Mouse (Mus musculus) heart, adult 18-20 months (tissue): ENCODE results near the gene Glis2. TPM values are rescaled to one million over a fixed set of nuclear protein-coding genes. Genes with fewer than 3 reads are reported as not detected.

Source experiments
- DNase-seq, 2 experiments: peaks; one replicate each; pipeline ENCODE4 v3.0.0; 2021 to 2022; ENCODE audit warnings: mixed read lengths in 1 of 2
- total RNA-seq, 2 experiments: library from RNA; stranded (reverse); gene quantifications; 2 replicates each; pipeline ENCODE4 v1.2.3; 2021

The Glis2 gene
- total RNA-seq, 2 experiments from 2014 or later = 6.2 to 8.5 TPM

DNA sequence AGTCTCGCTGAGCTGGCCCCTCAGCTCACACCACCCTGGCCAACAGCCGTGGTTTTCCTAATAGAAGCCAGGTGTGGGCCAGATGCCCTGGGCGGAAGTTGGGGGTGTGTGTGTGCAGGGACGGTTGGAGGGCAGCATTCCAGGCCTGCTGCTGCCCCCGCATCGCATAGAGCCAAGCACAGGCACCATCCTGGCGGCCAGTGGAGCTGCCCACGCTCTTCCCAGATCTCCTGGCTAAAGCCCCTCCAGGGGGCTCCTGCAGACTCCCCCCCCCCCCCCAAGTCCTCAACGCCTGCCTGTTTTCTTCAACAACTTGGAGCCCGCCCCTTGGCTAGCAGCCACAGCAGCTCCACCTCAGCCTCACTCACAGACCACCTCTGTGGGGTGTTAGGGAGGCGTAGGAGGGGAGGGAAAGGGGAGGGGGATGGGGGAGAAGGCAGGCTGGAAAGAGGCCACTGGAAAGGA, 64.3 kb downstream of the Glis2 start:
- DNase-seq = no peak

DNA sequence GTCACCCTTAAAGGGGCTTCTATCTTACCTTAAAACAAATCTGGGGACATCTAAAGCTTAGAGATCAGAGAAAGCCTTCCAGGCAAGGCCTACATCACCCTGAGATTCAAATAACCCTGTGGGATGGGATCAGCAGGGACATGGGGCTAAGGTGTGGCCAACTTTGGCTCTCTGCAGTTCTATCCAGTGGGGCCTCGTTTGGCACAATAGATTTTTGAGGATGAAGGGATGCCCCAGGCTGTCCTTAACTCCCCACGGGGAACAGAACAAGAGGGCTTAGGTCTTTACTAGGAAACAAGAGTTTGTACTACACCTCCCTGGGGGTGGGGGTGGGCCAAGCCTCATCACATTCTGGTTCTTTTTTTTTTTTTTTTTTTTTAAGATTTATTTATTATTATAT, 64.8 kb downstream of the Glis2 start:
- DNase-seq = no peak

DNA sequence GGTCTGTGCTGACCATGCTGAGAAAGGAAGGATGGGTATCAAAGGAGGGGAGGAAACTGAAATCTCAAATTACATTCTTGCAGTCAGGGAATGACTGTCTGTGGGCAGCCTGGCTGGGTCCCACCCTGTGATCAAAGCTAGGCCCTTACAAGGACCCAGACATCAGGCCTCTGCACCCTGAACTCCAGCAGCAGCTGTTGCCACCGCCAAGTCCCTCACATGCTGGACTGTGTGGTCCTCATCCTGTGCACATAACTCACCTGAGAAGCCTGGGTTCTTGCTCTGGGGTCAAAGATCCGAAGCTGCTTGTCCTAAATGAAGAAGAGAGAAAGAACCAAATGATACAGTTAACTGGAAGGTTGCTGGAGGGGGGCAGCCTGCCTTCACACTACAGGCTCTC, 67.1 kb downstream of the Glis2 start:
- no peak for DNase-seq

DNA sequence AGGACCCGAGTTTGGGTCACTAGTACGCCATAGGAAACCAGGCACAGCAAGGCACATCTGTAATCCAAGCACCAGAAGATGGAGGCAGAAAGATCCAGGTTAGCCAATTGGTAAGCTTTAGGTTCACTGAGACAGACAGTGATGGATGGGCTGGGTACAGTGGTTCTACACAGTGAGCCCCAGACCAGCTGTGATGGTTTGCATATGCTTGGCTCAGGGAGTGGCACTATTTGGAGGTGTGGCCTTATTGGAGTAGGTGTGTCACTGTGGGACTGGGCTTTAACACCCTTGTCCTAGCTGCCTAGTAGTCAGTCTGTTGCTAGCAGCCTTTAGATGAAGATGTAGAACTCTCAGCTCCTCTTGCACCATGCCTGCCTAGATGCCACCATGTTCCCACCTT, 69.3 kb downstream of the Glis2 start:
- DNase-seq = no peak

DNA sequence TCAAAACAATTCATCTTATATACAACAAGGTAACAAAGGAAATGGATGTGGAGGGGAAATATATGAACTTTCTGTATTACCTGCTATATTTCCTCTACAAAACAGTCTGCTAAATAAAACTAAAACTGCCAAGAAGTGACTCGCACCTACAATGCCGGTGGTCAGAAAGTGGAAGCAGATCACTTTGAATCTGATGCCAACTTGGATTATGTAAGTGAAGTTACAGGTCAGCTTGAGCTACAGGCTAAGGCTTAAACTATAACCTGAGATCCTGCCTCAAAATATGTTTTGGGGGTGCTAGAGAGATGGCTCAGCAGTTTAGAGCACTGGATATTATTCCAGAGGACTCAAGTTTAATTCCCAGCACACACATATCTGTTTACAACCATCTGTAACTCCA, 71.2 kb downstream of the Glis2 start:
- no peak for DNase-seq

DNA sequence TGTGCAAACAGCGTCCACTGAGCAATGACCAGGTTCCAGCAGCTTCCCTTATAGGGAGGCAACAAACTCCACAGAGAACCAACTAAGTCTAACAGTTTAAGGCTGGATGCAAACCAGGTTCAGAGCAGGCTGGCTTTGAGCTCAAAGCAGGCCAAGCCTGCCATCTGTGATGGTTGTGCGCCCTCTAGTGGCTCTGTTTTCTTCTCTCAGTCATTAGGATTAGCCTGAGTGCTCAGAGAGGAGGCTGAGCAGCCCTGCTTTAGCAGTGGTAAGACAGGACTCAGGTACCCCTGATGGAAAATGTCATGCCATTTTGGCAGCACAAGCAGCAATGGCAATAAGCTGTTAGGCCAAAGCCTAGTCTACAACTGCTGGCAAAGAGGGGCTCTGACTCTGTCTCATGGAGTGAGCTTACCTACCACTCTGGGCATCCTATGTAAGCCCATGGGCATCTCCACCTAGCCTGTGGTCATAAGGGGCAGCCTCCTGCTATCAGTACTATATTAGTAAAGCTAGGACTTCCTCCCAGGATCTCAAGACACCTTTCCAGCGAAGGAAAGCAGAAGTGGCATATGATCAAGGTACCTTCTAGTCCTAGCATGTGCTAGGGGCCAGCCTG, 72.8 kb downstream of the Glis2 start:
- peak; percentile 85 to 96 for DNase-seq

DNA sequence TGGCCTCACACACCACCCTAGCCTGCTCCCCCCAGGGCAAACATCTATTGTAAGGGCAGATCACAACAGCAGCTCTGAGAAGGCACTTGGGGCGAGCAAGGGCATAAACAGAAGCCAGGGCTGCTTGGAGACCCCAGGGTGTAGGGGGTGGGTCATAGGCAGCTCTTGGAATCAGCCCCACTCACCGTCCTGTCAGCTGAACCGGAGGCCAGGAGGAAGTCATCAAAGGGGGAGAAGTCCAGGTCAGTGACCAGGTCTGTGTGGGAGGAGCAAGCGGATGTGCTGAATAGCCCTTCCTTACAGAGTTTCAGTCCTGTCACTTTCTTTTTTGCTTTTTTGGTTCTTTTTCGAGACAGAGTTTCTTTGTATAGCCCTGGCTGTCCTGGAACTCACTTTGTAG, 75.8 kb downstream of the Glis2 start:
- no peak for DNase-seq

DNA sequence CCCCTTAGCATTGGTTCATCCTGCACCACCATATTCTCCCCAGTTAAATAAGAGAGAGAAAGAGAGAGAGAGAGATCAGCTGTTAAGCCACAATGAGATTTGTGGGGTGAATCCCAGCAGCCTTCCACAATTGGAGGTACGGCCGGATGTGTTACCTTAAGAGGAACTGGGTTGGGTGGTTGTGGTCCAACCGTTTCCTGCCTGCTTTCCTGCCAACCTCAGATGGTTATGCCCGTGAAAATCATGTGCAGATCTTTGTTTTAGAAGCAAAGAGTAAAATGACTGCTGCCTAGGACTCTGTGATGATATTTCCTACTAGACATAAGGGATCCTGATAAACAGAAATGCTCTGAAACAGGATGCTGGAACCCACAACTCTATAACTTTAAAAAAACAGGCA, 79.6 kb downstream of the Glis2 start:
- no peak for DNase-seq

Other genes with a start within 250 kb of the Glis2 start
- 10 to 100 TPM; 21.8 to 22.3 TPM for gene Adcy9, start 174.2 kb upstream of the Glis2 start, total RNA-seq
- 100 to 1,000 TPM; 782 to 831 TPM for gene Srl, start 52.9 kb upstream of the Glis2 start, total RNA-seq
- 1 to 10 TPM; 2.1 to 2.6 TPM for gene Tfap4, start 34.9 kb upstream of the Glis2 start, total RNA-seq
- gene Pam16, start 30.3 kb downstream of the Glis2 start, total RNA-seq = 100 to 1,000 TPM; 154 TPM
- gene Vasn, start 45.2 kb downstream of the Glis2 start, total RNA-seq = 1 to 10 TPM; 7.7 to 9.7 TPM
- 100 to 1,000 TPM; 152 to 155 TPM for gene Dnaja3, start 45.3 kb downstream of the Glis2 start, total RNA-seq
- gene Coro7, start 85.1 kb downstream of the Glis2 start, total RNA-seq = 10 to 100 TPM; 12.7 to 14.2 TPM
- gene Nmral1, start 124.6 kb downstream of the Glis2 start, total RNA-seq = 1 to 10 TPM; 2.0 to 3.0 TPM
- gene Hmox2, start 131.6 kb downstream of the Glis2 start, total RNA-seq = 10 to 100 TPM; 76.9 to 95.9 TPM
- gene Cdip1, start 195.6 kb downstream of the Glis2 start, total RNA-seq = 10 to 100 TPM; 60.1 to 68.1 TPM
- gene 4930562C15Rik, start 240.7 kb downstream of the Glis2 start, total RNA-seq = under 1 TPM in 1 of 2 experiments, not detected in 1; 0.51 TPM